Mouse (Mus musculus) cortical plate, adult 2 months (tissue): ENCODE results near the gene Katnal1. TPM values are rescaled to one million over a fixed set of nuclear protein-coding genes. Genes with fewer than 3 reads are reported as not detected.

ENCODE experiments used
- H3K27ac ChIP-seq: fragments of 200-500 bp; 2 replicates; pipeline ENCODE4 v1.5.1; 2012; ENCODE audit warnings: low read length, control low read depth, inconsistent platforms; ENCODE audit not compliant: insufficient read depth
- H3K4me1 ChIP-seq: fragments of 200-500 bp; 2 replicates; pipeline ENCODE4 v1.6.1; 2011; ENCODE audit warnings: low read length; ENCODE audit not compliant: control insufficient read depth, insufficient read depth
- H3K4me3 ChIP-seq: fragments of 200-500 bp; 2 replicates; pipeline ENCODE4 v1.5.1; 2011; ENCODE audit warnings: mild to moderate bottlenecking, low read length, control low read depth; ENCODE audit not compliant: insufficient read depth
- CTCF ChIP-seq: fragments of 200-500 bp; IDR thresholded peaks from 2 replicates; pipeline ENCODE4 v1.5.1; 2011; ENCODE audit warnings: mild to moderate bottlenecking, control low read depth, low read length; ENCODE audit not compliant: insufficient read depth; ENCODE audit errors: extremely low read depth
- POLR2A ChIP-seq: fragments of 200-500 bp; IDR thresholded peaks from 2 replicates; pipeline ENCODE4 v1.6.1; 2011; ENCODE audit warnings: mild to moderate bottlenecking, low read length, control low read depth; ENCODE audit not compliant: insufficient read depth; ENCODE audit errors: extremely low read depth
- polyA plus RNA-seq: library from polyadenylated mRNA; depleted of rRNA; stranded (reverse); fragments of >200 nt; gene quantifications from 2 replicates; pipeline ENCODE4 v1.2.3, GENCODE M21; 2012

The Katnal1 gene
- polyA plus RNA-seq, 1 experiment, result 42.9 TPM

GRCm38 (mm10) chr5:148966395-148966794 is 37.3 kb upstream of the Katnal1 start:
- H3K4me1 ChIP-seq, result peaks cover 15% of the 10 kb centered on the region
- H3K4me3 ChIP-seq, result no peak overlapping the region
- TF ChIP-seq CTCF, result no peak
- no peak for TF ChIP-seq POLR2A
- H3K27ac ChIP-seq, result peak overlapping the region; percentile 90

GRCm38 (mm10) chr5:148965691-148966333 is 36.7 kb upstream of the Katnal1 start:
- H3K4me3 ChIP-seq, result no peak overlapping the region
- TF ChIP-seq POLR2A, result no peak
- TF ChIP-seq CTCF, result no peak
- peaks cover 15% of the 10 kb centered on the region for H3K4me1 ChIP-seq

GRCm38 (mm10) chr5:148965089-148965591 is 36.0 kb upstream of the Katnal1 start:
- TF ChIP-seq CTCF (no peak), POLR2A (no peak)
- peak overlapping the region; percentile 9; the same call in 1 of the 2 replicates for H3K27ac ChIP-seq
- no peak overlapping the region for H3K4me3 ChIP-seq
- peaks cover 15% of the 10 kb centered on the region for H3K4me1 ChIP-seq

More at GRCm38 (mm10) chr5:148965691-148966333, 36.7 kb upstream of the Katnal1 start:
- peak overlapping the region; percentile 90 for H3K27ac ChIP-seq

GRCm38 (mm10) chr5:148964251-148964650 is 35.1 kb upstream of the Katnal1 start:
- TF ChIP-seq POLR2A (no peak), CTCF (no peak)
- Histone ChIP-seq H3K4me3 (no peak overlapping the region), H3K4me1 (peaks cover 15% of the 10 kb centered on the region), H3K27ac (0 out of 2 replicates have a peak overlapping the region, but pooled peaks have one; percentile 76)

GRCm38 (mm10) chr5:148960211-148960610 is 31.1 kb upstream of the Katnal1 start:
- H3K4me1 ChIP-seq, result peaks cover 8% of the 10 kb centered on the region
- no peak overlapping the region for H3K4me3 ChIP-seq
- H3K27ac ChIP-seq, result no peak overlapping the region
- TF ChIP-seq POLR2A, result no peak

GRCm38 (mm10) chr5:148959068-148959990 is 30.2 kb upstream of the Katnal1 start:
- Histone ChIP-seq H3K27ac (peak overlapping the region; percentile 13; the same call in 1 of the 2 replicates), H3K4me3 (peak overlapping the region; percentile 22), H3K4me1 (peaks cover 6% of the 10 kb centered on the region)
- TF ChIP-seq POLR2A (peak; percentile 31; the same call in 1 of the 2 replicates), CTCF (no peak)

GRCm38 (mm10) chr5:148958355-148958754 is 29.2 kb upstream of the Katnal1 start:
- TF ChIP-seq CTCF, result peak; percentile 36
- TF ChIP-seq POLR2A, result no peak
- Histone ChIP-seq H3K4me1 (peaks cover 5% of the 10 kb centered on the region), H3K27ac (no peak overlapping the region), H3K4me3 (no peak overlapping the region)

- peaks cover 1% of the 10 kb centered on the region; the same call in 1 of the 2 replicates for H3K4me1 ChIP-seq
- no peak overlapping the region for H3K4me3 ChIP-seq
- no peak for TF ChIP-seq POLR2A
- no peak for TF ChIP-seq CTCF
- H3K27ac ChIP-seq, result no peak overlapping the region
Observed at GRCm38 (mm10) chr5:148956898-148957535, 27.9 kb upstream of the Katnal1 start.

- Histone ChIP-seq H3K4me1 (peaks cover 4% of the 10 kb centered on the region), H3K4me3 (no peak overlapping the region), H3K27ac (no peak overlapping the region)
- TF ChIP-seq POLR2A (no peak), CTCF (no peak)
Observed at GRCm38 (mm10) chr5:148956091-148956490, 27.0 kb upstream of the Katnal1 start.
